Mouse (Mus musculus) lung, adult 2 months (tissue): ENCODE measurements at regions not wholly inside any gene's neighbourhood (a gene's known extent, or its start where the extent isn't known, plus 50 kb on each side); places are given as distances from the start of the nearest gene placed in this dataset.

Source experiments
- CTCF ChIP-seq: fragments of 200-500 bp; IDR thresholded peaks from 2 replicates; pipeline ENCODE4 v1.5.1; 2011; ENCODE audit warnings: mild to moderate bottlenecking, low read length, control low read depth; ENCODE audit not compliant: insufficient read depth
- POLR2A ChIP-seq: fragments of 200-500 bp; IDR thresholded peaks from 2 replicates; pipeline ENCODE4 v1.6.1; 2011; ENCODE audit warnings: low read depth, mild to moderate bottlenecking, control low read depth, low read length, borderline replicate concordance; ENCODE audit errors: extremely low read depth

GRCm38 (mm10) chr4:95143668-95144067 lies 91.6 kb upstream of the Jun start:
- TF ChIP-seq CTCF (no peak), POLR2A (no peak)
